Mouse (Mus musculus) embryonic facial prominence, embryonic 12.5 days (tissue): ENCODE data around the gene Tcte2. TPM values are rescaled to one million over a fixed set of nuclear protein-coding genes. Genes with fewer than 3 reads are reported as not detected.
"Not testable (repeated sequence)": the region's sequence is repeated elsewhere in the genome, so short reads cannot be mapped to it uniquely, and the experiment has no call there.

Source experiments
- ATAC-seq: fragments of 200-750 bp; cut with Nextera tagmentation; 2 replicates; pipeline ENCODE4 v1.8.0; 2017; ENCODE audit not compliant: insufficient number of reproducible peaks, insufficient read depth, low FRiP score, low TSS enrichment
- H3K27ac ChIP-seq: fragments of 300-500 bp; sonication (generic); 2 replicates; pipeline ENCODE4 v1.5.1; 2016; ENCODE audit warnings: mild to moderate bottlenecking
- H3K27me3 ChIP-seq: fragments of 300-500 bp; sonication (generic); 2 replicates; pipeline ENCODE4 v1.6.1; 2016; ENCODE audit warnings: mild to moderate bottlenecking, moderate library complexity
- H3K36me3 ChIP-seq: fragments of 300-500 bp; sonication (generic); 2 replicates; pipeline ENCODE4 v1.6.1; 2016; ENCODE audit warnings: mild to moderate bottlenecking
- H3K4me1 ChIP-seq: fragments of 300-500 bp; sonication (generic); 2 replicates; pipeline ENCODE4 v1.6.1; 2016
- H3K4me2 ChIP-seq: fragments of 300-500 bp; sonication (generic); replicated peaks from 2 replicates; pipeline ENCODE4 v1.6.1; 2016; ENCODE audit warnings: mild to moderate bottlenecking, moderate library complexity
- H3K4me3 ChIP-seq: fragments of 300-500 bp; sonication (generic); 2 replicates; pipeline ENCODE4 v1.5.1; 2016; ENCODE audit warnings: mild to moderate bottlenecking
- H3K9ac ChIP-seq: fragments of 300-500 bp; sonication (generic); 2 replicates; pipeline ENCODE4 v1.6.1; 2016; ENCODE audit warnings: mild to moderate bottlenecking, moderate library complexity
- H3K9me3 ChIP-seq: fragments of 300-500 bp; sonication (generic); 2 replicates; pipeline ENCODE4 v1.6.1; 2016; ENCODE audit warnings: mild to moderate bottlenecking, moderate library complexity
- WGBS: fragments of 180-500 bp; shearing (Covaris S2); methylation state at CpG from one replicate; pipeline ENCODE4 v1.1.7; 2016; 5-methylcytosine and 5-hydroxymethylcytosine counted together
- polyA plus RNA-seq: library from polyadenylated mRNA; unstranded; fragments of >200 nt; fragmentation: Nextera tagmentation; extraction: Ambion mirVana; gene quantifications from 2 replicates; pipeline ENCODE4 v1.2.1, GENCODE M21; 2016

Gene Tcte2
- 7.0 and 7.1 TPM in 2 replicates for polyA plus RNA-seq

- under 1% methylated on average over 74 of the region's 74 CpGs for WGBS
- peak within 1 kb of the TSS; percentile 84 for H3K27ac ChIP-seq
- peak within 1 kb of the TSS; percentile 96 for H3K4me3 ChIP-seq
- peak within 1 kb of the TSS; percentile 91 for H3K4me2 ChIP-seq
- peaks cover 11% of the 10 kb centered on the region; the same call in 1 of the 2 replicates for H3K4me1 ChIP-seq
- peak within 1 kb of the TSS; percentile 87 for H3K9ac ChIP-seq
- no peaks in the 10 kb centered on the region for H3K9me3 ChIP-seq
- H3K36me3 ChIP-seq, result no peaks in the 10 kb centered on the region
- H3K27me3 ChIP-seq, result no peaks in the 10 kb centered on the region
- ATAC-seq, result 0 out of 2 replicates have a peak, but pooled peaks have one; percentile 22
These were observed at the start of gene Tcte2 for GRCm38 (mm10) chr17:13761179-13761913. Tcte2 (minus strand) TSS chr17:13761825.

DNA sequence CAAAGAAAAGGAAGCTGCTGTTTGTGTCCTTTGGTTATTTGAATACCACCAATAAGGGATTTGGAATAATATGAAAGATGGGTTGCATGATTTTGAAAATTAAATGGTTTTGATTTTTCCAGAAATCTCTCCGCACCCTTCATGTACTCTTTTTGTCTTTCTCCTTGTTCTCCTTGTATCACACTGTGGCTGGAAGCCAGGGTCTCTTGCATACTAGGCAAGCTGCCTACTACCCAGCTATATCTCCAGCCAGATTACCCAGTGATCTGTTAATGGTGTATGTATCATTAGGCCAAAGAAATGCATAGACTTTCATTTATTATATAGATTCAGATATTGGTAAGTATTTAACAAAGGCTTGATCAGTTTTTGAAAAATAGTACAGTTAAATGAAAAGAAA, 44.4 kb upstream of the Tcte2 start:
- H3K9ac ChIP-seq, result no peak overlapping the region
- H3K27me3 ChIP-seq, result no peaks in the 10 kb centered on the region
- no peak overlapping the region for H3K4me3 ChIP-seq
- H3K27ac ChIP-seq, result no peak overlapping the region
- 96% methylated on average over 1 of the region's 1 CpGs for WGBS
- no peak for ATAC-seq
- H3K4me1 ChIP-seq, result 0 out of 2 replicates have a peak, but pooled peaks cover 2% of the 10 kb centered on the region
- H3K36me3 ChIP-seq, result peaks cover 23% of the 10 kb centered on the region
- H3K4me2 ChIP-seq, result no peak overlapping the region
- H3K9me3 ChIP-seq, result no peaks in the 10 kb centered on the region

- WGBS, result 80% methylated on average over 2 of the region's 2 CpGs
- Histone ChIP-seq H3K4me3 (no peak overlapping the region), H3K36me3 (peaks cover 13% of the 10 kb centered on the region), H3K9ac (no peak overlapping the region), H3K27ac (no peak overlapping the region), H3K4me1 (0 out of 2 replicates have a peak, but pooled peaks cover 2% of the 10 kb centered on the region), H3K27me3 (no peaks in the 10 kb centered on the region), H3K4me2 (no peak overlapping the region), H3K9me3 (no peaks in the 10 kb centered on the region)
- no peak for ATAC-seq
These were observed 41.3 kb upstream of the Tcte2 start for GRCm38 (mm10) chr17:13802836-13803408.

DNA sequence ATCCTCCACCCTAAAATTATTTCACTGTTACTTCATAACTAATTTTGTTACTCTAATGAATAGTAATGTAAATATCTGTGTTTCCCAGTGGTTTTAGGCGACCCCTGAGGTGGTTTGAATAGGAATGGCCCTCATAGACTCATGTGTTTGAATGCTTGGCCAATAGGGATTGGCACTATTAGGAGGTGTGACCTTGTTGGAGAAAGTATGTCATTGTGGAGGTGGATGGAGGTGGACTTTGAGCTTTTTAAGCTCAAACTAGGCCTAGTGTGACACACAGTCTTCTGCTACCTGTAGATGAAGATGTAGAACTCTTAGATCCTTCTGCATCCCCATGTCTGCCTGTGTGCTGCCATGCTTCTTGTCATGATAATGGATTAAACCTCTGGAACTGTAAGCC, 36.1 kb upstream of the Tcte2 start:
- H3K27ac ChIP-seq, result no peak overlapping the region
- no peaks in the 10 kb centered on the region for H3K27me3 ChIP-seq
- no peaks in the 10 kb centered on the region for H3K4me1 ChIP-seq
- no peak overlapping the region for H3K4me3 ChIP-seq
- no peak for ATAC-seq
- H3K9me3 ChIP-seq, result no peaks in the 10 kb centered on the region
- 70% methylated on average over 1 of the region's 1 CpGs for WGBS
- no peaks in the 10 kb centered on the region for H3K36me3 ChIP-seq
- no peak overlapping the region for H3K4me2 ChIP-seq
- no peak overlapping the region for H3K9ac ChIP-seq

DNA sequence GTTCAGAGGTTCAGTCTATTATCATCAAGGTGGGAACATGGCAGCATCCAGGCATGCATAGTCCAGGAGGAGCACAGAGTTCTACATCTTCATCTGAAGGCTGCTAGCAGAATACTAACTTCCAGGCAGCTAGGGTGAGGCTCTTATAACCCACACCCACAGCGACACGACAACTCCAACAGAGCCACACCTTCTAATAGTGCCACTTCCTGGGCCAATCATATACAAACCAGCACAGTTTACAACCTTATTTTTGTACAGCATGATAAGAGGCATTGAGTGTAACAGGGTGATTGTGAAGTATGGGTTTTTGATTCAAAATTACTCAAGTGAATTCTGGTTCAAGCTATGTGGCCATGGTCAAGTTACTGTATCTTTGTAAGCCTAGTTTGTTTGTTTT, 28.4 kb upstream of the Tcte2 start:
- H3K4me2 ChIP-seq, H3K9ac ChIP-seq, H3K27ac ChIP-seq, ATAC-seq, H3K4me1 ChIP-seq, H3K36me3 ChIP-seq, H3K9me3 ChIP-seq, H3K4me3 ChIP-seq, H3K27me3 ChIP-seq: not testable (repeated sequence)
- 97% methylated on average over 2 of the region's 2 CpGs for WGBS

DNA sequence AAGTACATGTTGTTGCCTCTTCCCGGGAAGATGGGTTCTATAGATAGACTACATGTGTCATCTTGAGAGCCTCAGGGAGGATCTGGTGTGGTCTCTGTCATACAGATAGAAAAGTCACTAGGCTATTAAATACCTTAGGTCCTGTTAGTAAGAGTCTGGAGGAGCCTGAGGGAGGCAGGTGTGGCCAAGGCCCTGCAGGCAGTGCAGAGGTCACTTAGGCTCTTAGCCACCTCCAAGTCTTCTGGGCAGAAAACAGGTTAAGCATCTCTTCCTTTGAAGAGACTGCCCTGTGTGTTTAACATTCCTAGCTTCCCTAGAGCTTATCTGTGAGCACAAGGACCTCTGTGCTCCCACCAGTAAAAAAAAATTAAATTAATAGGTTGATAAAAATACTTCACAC, 21.8 kb upstream of the Tcte2 start:
- no peak overlapping the region for H3K4me2 ChIP-seq
- no peak overlapping the region for H3K27ac ChIP-seq
- ATAC-seq, result no peak
- H3K9me3 ChIP-seq, result no peaks in the 10 kb centered on the region
- no peak overlapping the region for H3K4me3 ChIP-seq
- H3K36me3 ChIP-seq, result no peaks in the 10 kb centered on the region
- H3K9ac ChIP-seq, result no peak overlapping the region
- no peaks in the 10 kb centered on the region for H3K27me3 ChIP-seq
- WGBS, result 83% methylated on average over 1 of the region's 1 CpGs
- H3K4me1 ChIP-seq, result no peaks in the 10 kb centered on the region

- H3K9me3 ChIP-seq, result no peaks in the 10 kb centered on the region
- H3K4me1 ChIP-seq, result no peaks in the 10 kb centered on the region
- no peak overlapping the region for H3K4me2 ChIP-seq
- WGBS, result 90% methylated on average over 5 of the region's 5 CpGs
- H3K4me3 ChIP-seq, result no peak overlapping the region
- no peak for ATAC-seq
- no peaks in the 10 kb centered on the region for H3K36me3 ChIP-seq
- no peak overlapping the region for H3K27ac ChIP-seq
- H3K9ac ChIP-seq, result no peak overlapping the region
- no peaks in the 10 kb centered on the region for H3K27me3 ChIP-seq
These were observed 20.3 kb upstream of the Tcte2 start for GRCm38 (mm10) chr17:13781948-13782347.

GRCm38 (mm10) chr17:13778865-13779264, 17.2 kb upstream of the Tcte2 start:
- no peaks in the 10 kb centered on the region for H3K27me3 ChIP-seq
- 89% methylated on average over 1 of the region's 1 CpGs for WGBS
- no peak overlapping the region for H3K4me3 ChIP-seq
- no peaks in the 10 kb centered on the region for H3K4me1 ChIP-seq
- H3K4me2 ChIP-seq, result no peak overlapping the region
- H3K9me3 ChIP-seq, result no peaks in the 10 kb centered on the region
- H3K9ac ChIP-seq, result no peak overlapping the region
- no peaks in the 10 kb centered on the region for H3K36me3 ChIP-seq
- ATAC-seq, result no peak
- H3K27ac ChIP-seq, result no peak overlapping the region

GRCm38 (mm10) chr17:13777676-13778075, 16.1 kb upstream of the Tcte2 start:
- ATAC-seq, result no peak
- no peak overlapping the region for H3K4me2 ChIP-seq
- no peak overlapping the region for H3K9ac ChIP-seq
- H3K4me3 ChIP-seq, result no peak overlapping the region
- no peaks in the 10 kb centered on the region for H3K9me3 ChIP-seq
- no peaks in the 10 kb centered on the region for H3K36me3 ChIP-seq
- H3K4me1 ChIP-seq, result no peaks in the 10 kb centered on the region
- WGBS, result 72% methylated on average over 2 of the region's 2 CpGs
- no peak overlapping the region for H3K27ac ChIP-seq
- H3K27me3 ChIP-seq, result no peaks in the 10 kb centered on the region

- 93% methylated on average over 3 of the region's 3 CpGs for WGBS
- H3K4me2 ChIP-seq, result no peak overlapping the region
- no peak overlapping the region for H3K9ac ChIP-seq
- H3K27ac ChIP-seq, result no peak overlapping the region
- no peak for ATAC-seq
- no peaks in the 10 kb centered on the region for H3K27me3 ChIP-seq
- H3K4me3 ChIP-seq, result no peak overlapping the region
- H3K9me3 ChIP-seq, result no peaks in the 10 kb centered on the region
- H3K4me1 ChIP-seq, result no peaks in the 10 kb centered on the region
- no peaks in the 10 kb centered on the region for H3K36me3 ChIP-seq
These were observed 7.6 kb upstream of the Tcte2 start for GRCm38 (mm10) chr17:13769256-13769655.

- ATAC-seq, result no peak
- H3K27ac ChIP-seq, result no peak overlapping the region
- WGBS, result 90% methylated on average over 1 of the region's 1 CpGs
These were observed 6.9 kb upstream of the Tcte2 start for GRCm38 (mm10) chr17:13768531-13768930.

GRCm38 (mm10) chr17:13764911-13765310, 3.3 kb upstream of the Tcte2 start:
- H3K36me3 ChIP-seq, H3K27me3 ChIP-seq, H3K9ac ChIP-seq, H3K4me1 ChIP-seq, H3K27ac ChIP-seq, ATAC-seq, H3K9me3 ChIP-seq, H3K4me3 ChIP-seq, H3K4me2 ChIP-seq: not testable (repeated sequence)
- 87% methylated on average over 2 of the region's 2 CpGs for WGBS

More at GRCm38 (mm10) chr17:13768531-13768930, 6.9 kb upstream of the Tcte2 start:
- Histone ChIP-seq H3K4me1 (no peaks in the 10 kb centered on the region), H3K9ac (no peak overlapping the region), H3K36me3 (no peaks in the 10 kb centered on the region), H3K27me3 (no peaks in the 10 kb centered on the region), H3K4me2 (no peak overlapping the region), H3K4me3 (no peak overlapping the region), H3K9me3 (no peaks in the 10 kb centered on the region)
